Mouse (Mus musculus): Measurements from ENCODE around the gene Grin3b.

DNA sequence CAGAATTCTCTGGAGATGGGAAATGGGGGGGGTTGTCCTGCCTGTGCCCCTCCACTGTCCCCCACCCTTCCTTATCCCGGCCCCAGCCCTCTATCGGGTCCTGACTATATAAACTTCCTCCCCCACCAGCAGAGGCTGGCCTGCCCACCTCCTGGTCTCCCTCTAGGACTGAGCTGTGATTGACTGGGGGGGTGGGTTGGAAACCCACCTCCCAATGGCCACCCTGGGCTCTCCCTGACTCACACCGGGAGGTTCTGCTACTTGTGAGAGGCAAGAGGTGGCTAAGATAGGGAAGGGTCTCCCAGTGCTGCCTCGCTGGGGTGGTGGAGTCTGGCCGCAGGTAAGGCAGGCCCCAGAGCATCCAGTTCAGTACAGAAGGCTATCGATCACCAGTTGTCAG lies 23.0 kb upstream of the Grin3b start:
- TF ChIP-seq HCFC1 (IDR thresholded peaks at IDR 0.05; ENCODE audit: borderline replicate concordance, insufficient read depth, low read length) (no peak), ZNF384 (IDR thresholded peaks at IDR 0.05; ENCODE audit: low read depth, low read length) (no peak), MAFK (IDR thresholded peaks at IDR 0.05; ENCODE audit: insufficient read depth, low read depth, low read length) (no peak), ZC3H11A (IDR thresholded peaks at IDR 0.05; ENCODE audit: borderline replicate concordance, low read depth, low read length) (no peak), CHD2 (IDR thresholded peaks at IDR 0.05; ENCODE audit: low read depth, low read length) (no peak)
